Mouse (Mus musculus): ENCODE data around the gene Olfr424. TPM values are rescaled to one million over a fixed set of nuclear protein-coding genes. Genes with fewer than 3 reads are reported as not detected.

The Olfr424 gene
- total RNA-seq (2022): not detected

- DNase-seq (ENCODE audit: low spot score in 2 of 2): no peak
Measured at GRCm38 (mm10) chr1:174131217-174131616, at the start of gene Olfr424. Gene Olfr424, plus strand, starts transcription at chr1:174131517.

GRCm38 (mm10) chr1:174084031-174084430 is 47.3 kb upstream of the Olfr424 start, which contains the start of gene Olfr429:
Gene Olfr429, plus strand, starts transcription at chr1:174084331.
- no peak for DNase-seq (ENCODE audit: low spot score in 2 of 2)

GRCm38 (mm10) chr1:174096591-174096990 is 34.7 kb upstream of the Olfr424 start, which contains the start of gene Olfr427:
Gene Olfr427, plus strand, starts transcription at chr1:174096891.
- DNase-seq (ENCODE audit: low spot score in 2 of 2): no peak

- DNase-seq (ENCODE audit: low spot score in 2 of 2): no peak
Measured at GRCm38 (mm10) chr1:174103735-174104134, 27.6 kb upstream of the Olfr424 start.

- no peak for DNase-seq (ENCODE audit: low spot score in 2 of 2)
Measured at GRCm38 (mm10) chr1:174121062-174121461, 10.3 kb upstream of the Olfr424 start, which contains the start of gene Olfr231. Gene Olfr231, minus strand, starts transcription at chr1:174121162.

GRCm38 (mm10) chr1:174131999-174132398 is 682 bp downstream of the Olfr424 start:
- DNase-seq (ENCODE audit: low spot score in 2 of 2): no peak

GRCm38 (mm10) chr1:174141384-174141783 is 10.1 kb downstream of the Olfr424 start:
- no peak for DNase-seq (ENCODE audit: low spot score in 2 of 2)

- no peak for DNase-seq (ENCODE audit: low spot score in 2 of 2)
Measured at GRCm38 (mm10) chr1:174146696-174147095, 15.4 kb downstream of the Olfr424 start.

- no peak for DNase-seq (ENCODE audit: low spot score in 2 of 2)
Measured at GRCm38 (mm10) chr1:174149289-174149688, 18.0 kb downstream of the Olfr424 start.

GRCm38 (mm10) chr1:174155333-174155732 is 24.0 kb downstream of the Olfr424 start, which contains the start of gene Olfr420:
Gene Olfr420, plus strand, starts transcription at chr1:174155633.
- DNase-seq (ENCODE audit: low spot score in 2 of 2): no peak

- DNase-seq (ENCODE audit: low spot score in 2 of 2): no peak
Measured at GRCm38 (mm10) chr1:174157622-174158021, 26.3 kb downstream of the Olfr424 start.

GRCm38 (mm10) chr1:174158512-174158911 is 27.2 kb downstream of the Olfr424 start:
- no peak for DNase-seq (ENCODE audit: low spot score in 2 of 2)

GRCm38 (mm10) chr1:174159095-174159494 is 27.8 kb downstream of the Olfr424 start:
- DNase-seq (ENCODE audit: low spot score in 2 of 2): no peak

GRCm38 (mm10) chr1:174169024-174169423 is 37.7 kb downstream of the Olfr424 start:
- DNase-seq (ENCODE audit: low spot score in 2 of 2): no peak

GRCm38 (mm10) chr1:174170706-174171501 is 39.6 kb downstream of the Olfr424 start:
- DNase-seq (ENCODE audit: low spot score in 2 of 2): no peak

GRCm38 (mm10) chr1:174171537-174171936 is 40.2 kb downstream of the Olfr424 start:
- DNase-seq (ENCODE audit: low spot score in 2 of 2): no peak

GRCm38 (mm10) chr1:174172605-174173004 is 41.3 kb downstream of the Olfr424 start, which contains the start of gene Spta1:
Gene Spta1, plus strand, starts transcription at chr1:174172776.
- DNase-seq (ENCODE audit: low spot score in 2 of 2): no peak

Other genes with a start within 250 kb of the Olfr424 start
- 1 to 10 TPM in 1 of 4 experiments, under 1 TPM in 2, not detected in 1; 0.45 to 1.1 (median 0.49) TPM for gene Ifi211, start 218.5 kb upstream of the Olfr424 start, total RNA-seq (2022)
- gene Mndal, start 189.0 kb upstream of the Olfr424 start, total RNA-seq (2022): 1 to 10 TPM; 3.5 to 9.9 (median 7.0) TPM
- gene Ifi203, start 188.8 kb upstream of the Olfr424 start, total RNA-seq (2022): 1 to 10 TPM; 1.8 to 5.9 (median 3.3) TPM
- gene Ifi202b, start 148.8 kb upstream of the Olfr424 start, total RNA-seq (2022): not detected
- gene Ifi205, start 99.7 kb upstream of the Olfr424 start, total RNA-seq (2022): not detected
- gene Olfr433, start 90.8 kb upstream of the Olfr424 start, total RNA-seq (2022): not detected
- gene Olfr432, start 82.3 kb upstream of the Olfr424 start, total RNA-seq (2022): not detected
- not detected for gene Olfr430, start 64.9 kb upstream of the Olfr424 start, total RNA-seq (2022)
- not detected for gene Olfr429, start 47.2 kb upstream of the Olfr424 start, total RNA-seq (2022)
- not detected for gene Olfr427, start 34.6 kb upstream of the Olfr424 start, total RNA-seq (2022)
- not detected for gene Olfr231, start 10.4 kb upstream of the Olfr424 start, total RNA-seq (2022)
- gene Olfr420, start 24.1 kb downstream of the Olfr424 start, total RNA-seq (2022): not detected
- under 1 TPM in 3 of 4 experiments, not detected in 1; 0.04 to 0.11 (median 0.07) TPM for gene Spta1, start 41.3 kb downstream of the Olfr424 start, total RNA-seq (2022)
- not detected for gene Olfr419, start 120.5 kb downstream of the Olfr424 start, total RNA-seq (2022)
- not detected for gene Mptx1, start 199.0 kb downstream of the Olfr424 start, total RNA-seq (2022)
- not detected for gene Olfr417, start 233.6 kb downstream of the Olfr424 start, total RNA-seq (2022)

Measured in layer of hippocampus, adult 8-10 months (tissue).